Mouse (Mus musculus) gastrocnemius, postnatal 10 days (tissue): ENCODE measurements around the gene Brox. TPM values are rescaled to one million over a fixed set of nuclear protein-coding genes. Genes with fewer than 3 reads are reported as not detected.
"Not testable (repeated sequence)": the region's sequence is repeated elsewhere in the genome, so short reads cannot be mapped to it uniquely, and the experiment has no call there.

Experiments
- DNase-seq: peaks from one replicate; pipeline ENCODE4 v3.0.0; 2021; ENCODE audit warnings: mixed read lengths
- long read RNA-seq, 2 experiments: library from polyadenylated mRNA; stranded (forward); transcript quantifications; one replicate each; pipeline ENCODE4 v2.0.0; 2021
- total RNA-seq, 2 experiments: library from RNA; stranded (reverse); gene quantifications; 2 replicates each; pipeline ENCODE4 v1.2.3; 2021

The Brox gene
- total RNA-seq = 10 to 100 TPM; 27.0 to 31.5 TPM
- long read RNA-seq, experiment 1, transcript Brox-201 (14 exons, 3,430 nt) = major isoform, 48 of 59 reads
- long read RNA-seq, experiment 1, transcript Brox-202 (14 exons, 3,413 nt) = minor isoform, 7 of 59 reads
- long read RNA-seq, experiment 1, partial matches to known transcripts = 0 of 59 reads
- long read RNA-seq, experiment 1, other reads (novel, unspliced or antisense) = 4 of 59 reads
- long read RNA-seq, experiment 2, transcript Brox-201 (14 exons, 3,430 nt) = major isoform, 30 of 38 reads
- long read RNA-seq, experiment 2, partial matches to known transcripts = 1 of 38 reads
- long read RNA-seq, experiment 2, other reads (novel, unspliced or antisense) = 4 of 38 reads

DNA sequence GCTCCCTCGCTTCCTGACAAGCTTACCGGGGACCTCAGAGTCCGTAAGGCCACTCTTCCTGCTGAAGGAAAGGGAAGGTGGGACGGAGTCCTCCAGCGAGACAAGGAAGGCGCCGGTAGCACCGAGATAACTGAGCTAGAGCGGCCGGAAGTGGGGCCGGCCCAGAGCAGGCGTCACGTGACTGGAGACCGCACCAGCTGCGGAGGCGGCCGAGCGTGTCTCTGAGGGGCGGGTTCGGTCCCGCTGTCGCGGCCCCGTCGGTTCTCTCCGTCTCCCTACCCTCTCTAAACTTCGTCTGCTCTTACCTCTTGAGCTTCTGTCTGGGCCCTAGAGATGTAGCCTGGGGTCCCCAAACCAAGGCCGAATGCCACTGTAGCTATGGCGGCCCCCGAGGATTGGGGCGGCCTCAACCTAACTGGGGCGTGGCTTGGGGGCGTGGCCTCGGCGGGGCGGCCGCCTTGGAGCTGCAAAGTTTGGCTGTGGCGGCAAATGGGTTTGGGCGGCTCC lies at the start of gene Brox:
Gene Brox (minus strand): TSS at position 393 of the 507 bp plus-strand sequence.
- peak; percentile 98 for DNase-seq

DNA sequence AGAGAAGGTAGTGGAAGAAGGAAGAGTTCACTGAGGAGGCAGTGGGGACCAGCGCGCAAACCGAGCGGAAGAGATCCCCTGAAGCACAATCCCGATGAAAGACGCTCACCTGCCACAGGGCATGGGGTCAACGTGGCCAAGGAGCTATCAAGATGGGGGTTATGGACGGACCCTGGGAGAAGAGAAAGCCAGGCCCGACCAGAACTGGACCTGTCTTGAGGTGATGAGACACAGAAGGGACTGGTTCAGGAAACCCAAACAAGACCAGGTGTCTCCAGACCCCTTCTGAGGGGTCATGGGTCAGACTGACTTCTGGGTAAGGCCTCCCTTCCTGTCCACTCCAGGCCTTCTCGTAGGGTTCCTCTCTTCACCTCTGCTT lies 48.7 kb upstream of the Brox start:
- DNase-seq = no peak

DNA sequence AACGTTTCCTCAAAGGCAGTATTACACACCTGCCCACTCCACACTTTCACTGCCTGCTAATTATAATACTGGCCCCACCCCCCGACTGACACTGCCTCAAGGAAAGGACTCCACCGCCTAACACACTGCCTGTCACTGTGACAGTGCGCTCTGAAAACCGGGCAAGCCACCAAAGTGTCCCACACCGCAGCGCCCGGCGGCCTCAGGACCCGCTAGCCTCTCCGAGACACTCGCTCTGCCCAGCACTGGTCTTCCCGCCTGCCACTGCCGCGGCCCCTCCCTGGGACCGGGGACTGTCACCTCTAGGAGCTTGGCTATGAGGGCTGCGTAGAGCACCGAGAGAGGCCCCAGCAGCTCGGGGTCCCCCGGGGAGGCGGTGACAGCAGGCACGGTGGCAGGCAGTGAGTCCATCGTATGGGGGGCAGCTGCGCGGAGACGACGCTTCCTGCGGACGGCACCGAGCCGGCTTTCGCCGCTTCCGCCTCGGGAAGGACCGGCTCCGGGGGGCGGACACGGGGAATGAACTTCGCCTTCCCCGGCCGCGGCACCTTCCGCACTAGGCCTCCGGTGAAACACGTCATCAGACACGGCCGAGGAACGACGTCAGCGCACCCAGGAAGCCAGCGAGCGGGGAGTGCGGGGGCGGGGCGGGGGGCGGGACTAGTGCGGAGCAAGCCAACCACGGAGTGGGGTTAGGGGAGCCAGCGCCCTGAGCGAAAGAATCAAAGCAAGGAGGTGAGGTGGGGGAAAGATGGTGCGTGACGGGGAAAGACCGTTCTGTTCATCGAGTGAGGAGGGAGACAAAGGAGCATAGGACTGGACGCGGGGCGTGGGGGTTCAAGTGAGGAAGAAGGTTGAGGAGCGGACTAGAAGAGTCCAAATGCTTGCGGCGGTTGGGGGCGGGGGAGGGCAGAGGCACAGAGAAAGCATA lies 48.1 kb upstream of the Brox start:
- peak; percentile 85 for DNase-seq

DNA sequence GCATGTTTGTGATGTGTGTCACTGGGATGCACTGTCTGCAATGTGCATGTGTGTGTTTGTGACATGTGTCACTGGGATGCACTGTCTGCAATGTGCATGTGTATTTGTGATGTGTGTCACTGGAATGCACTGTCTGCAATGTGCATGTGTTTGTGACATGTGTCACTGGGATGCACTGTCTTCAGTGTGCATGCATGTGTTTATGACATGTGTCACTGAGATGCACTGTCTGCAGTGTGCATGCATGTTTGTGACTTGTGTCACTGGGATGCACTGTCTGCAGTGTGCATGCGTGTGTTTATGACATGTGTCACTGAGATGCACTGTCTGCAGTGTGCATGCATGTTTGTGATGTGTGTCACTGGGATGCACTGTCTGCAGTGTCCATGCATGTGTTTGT lies 45.8 kb upstream of the Brox start:
- not testable (repeated sequence) for DNase-seq

DNA sequence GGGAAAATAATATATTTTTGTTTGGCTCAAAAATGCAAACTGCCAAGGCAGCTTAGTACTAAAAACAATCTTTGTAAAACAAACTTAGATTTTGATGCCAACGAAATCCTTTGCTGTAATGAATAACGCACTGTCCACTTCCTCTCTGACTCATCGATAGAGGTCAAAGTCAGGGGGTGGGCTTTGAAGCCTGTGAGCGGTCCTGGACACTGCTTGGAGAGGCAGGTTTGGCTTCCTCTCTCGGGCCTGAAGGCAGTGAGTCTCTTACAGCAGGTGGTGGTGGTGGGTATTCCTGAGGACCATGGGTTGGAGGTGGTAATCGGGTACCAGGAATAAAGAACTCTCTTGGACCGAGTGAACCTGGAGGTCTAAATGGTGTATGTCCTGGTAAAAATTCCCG lies 30.1 kb upstream of the Brox start:
- no peak for DNase-seq

DNA sequence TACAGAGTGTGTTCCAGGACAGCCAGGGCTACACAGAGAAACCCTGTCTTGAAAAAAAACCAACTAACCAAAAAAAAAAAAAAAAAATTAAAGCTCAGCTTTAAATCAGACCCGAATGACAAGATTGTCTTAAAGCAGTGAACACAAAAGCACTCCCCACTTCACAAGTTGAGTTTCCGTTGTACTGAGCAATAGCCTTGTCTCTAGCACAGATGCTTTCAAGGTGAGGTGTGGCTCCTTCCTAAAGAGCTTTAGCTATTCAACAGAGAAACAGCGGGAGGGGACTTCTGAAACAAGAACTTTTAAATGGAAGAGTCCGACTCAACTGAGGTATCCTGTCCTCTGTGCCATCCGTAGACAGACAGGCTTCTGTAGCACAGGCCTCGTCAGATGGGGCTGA lies 27.4 kb upstream of the Brox start:
- no peak for DNase-seq

DNA sequence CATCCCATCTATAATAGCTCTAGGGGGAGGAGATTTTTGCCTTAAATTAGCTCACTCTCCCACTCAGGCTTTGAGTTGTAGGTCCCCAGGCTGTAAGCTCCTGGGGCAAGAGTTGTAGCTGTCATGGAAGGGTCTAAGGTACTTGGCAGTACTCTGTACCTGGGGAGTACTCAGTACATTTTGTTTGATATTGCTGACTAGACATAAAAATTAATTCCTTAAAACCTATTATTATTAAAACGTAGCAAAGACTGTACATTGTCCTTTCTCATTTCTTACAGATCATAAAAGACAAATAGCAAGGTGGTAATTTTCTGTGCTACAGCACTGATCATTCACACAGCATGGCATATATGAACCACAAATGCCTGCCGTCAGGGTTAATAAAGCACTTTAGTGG lies 26.9 kb upstream of the Brox start:
- DNase-seq = no peak

DNA sequence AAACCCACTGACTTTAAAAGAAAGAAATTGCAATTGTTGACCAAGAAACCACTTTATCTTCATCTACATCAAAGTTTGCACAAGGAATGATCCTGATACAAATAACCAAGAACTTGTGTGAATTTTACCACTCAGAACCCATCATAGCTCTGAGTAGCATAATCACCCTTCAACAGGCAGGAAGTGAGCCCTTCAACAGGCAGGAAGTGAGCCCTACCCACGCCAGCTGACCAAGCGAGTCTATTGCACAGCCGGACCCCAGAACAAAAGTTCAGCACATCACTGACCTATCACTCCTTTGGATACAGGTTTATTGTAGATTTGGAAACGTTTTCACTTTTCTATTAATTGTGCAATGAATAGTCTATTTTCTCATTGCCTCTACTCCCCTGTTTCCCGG lies 25.4 kb upstream of the Brox start:
- DNase-seq = not testable (repeated sequence)

DNA sequence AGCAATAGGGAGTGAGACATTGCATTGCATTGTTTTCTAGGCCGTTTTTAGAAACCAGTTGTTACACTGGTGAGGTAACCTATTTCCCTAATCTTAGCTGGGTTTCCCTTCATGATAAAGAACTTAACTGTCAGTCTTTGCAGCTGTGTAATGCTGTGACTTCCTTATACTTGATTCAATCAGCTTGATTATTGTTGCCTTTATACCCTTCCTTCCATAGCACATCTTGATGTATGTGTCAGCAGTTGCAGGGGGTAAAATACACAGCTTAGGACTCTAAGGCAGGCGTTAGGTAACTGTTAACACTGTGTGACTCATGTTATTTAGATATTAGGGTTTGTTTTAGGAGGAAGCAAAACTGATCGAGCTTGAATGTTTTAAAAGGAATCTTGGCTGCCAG lies 23.6 kb upstream of the Brox start:
- DNase-seq = no peak

DNA sequence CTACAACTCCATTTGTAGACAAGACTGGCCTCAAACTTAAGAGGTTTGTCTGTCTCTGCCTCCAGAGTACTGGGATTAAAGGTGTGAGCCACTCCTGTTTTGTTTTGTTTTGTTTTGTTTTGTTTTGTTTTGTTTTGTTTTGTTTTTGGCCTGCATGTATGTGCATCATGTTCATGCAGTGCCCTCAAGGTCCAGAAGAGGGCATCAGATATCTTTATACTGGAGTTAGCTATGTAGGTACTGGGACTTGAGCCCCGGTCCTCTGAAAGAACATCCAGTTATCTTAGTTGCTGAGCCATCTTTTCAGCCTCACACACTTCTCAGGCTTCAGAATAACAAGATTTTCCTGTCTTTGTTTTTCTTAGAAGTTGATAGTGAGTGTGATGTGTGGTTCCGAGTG lies 18.7 kb upstream of the Brox start:
- no peak for DNase-seq

DNA sequence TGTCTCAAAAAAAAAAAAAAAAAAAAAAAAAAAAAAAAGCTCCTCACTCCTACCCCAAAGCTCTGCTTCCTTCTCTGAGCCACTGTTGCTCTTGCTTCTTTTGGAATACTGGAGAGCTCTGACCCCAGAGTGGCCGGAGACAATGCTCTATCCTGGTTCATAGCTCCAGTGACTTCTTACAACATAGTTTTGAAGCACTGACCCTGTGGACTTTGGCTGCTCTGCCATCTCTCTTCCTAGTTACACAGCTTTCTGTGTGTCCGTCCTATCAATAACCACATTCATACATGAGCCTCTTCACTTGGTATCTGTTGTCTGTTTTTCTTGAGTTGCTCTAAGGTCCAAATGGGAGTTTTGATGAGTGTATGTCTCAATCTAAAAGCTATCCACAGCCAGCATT lies 15.0 kb upstream of the Brox start:
- no peak for DNase-seq

DNA sequence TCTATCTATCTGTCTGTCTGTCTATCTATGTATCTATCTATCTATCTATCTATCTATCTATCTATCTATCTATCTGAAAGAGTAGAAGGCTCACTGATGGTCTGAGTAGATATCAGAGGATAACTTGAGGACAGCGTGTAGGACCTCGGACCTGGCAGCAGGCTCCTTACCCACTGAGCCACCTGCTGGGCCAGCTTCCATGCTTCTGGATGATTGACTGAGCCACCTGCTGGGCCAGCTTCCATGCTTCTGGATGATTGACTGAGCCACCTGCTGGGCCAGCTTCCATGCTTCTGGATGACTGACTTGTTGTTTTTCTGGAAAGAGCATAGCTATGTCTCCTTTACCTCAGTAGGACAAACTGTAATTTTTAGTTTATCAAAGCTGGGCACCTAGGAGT lies 12.5 kb upstream of the Brox start:
- peak; percentile 25 for DNase-seq

DNA sequence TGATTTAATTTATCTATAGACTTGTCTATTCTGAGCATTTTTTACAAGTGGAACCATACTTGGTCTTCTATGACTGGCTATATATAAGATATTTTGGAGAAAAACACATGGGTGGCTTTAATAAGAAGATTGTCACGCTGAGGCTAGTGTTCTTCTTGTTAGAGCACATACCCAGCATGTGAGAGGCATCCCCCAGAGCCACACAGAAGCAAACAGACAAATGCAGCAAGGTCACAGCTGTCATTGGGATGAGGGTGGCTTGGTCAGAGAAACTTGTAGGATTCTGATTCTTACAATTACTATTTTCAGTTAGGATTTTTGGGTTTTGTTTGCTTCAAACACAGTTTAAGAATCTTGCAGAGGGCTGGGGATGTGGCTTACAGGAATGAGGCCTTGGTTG lies 11.4 kb upstream of the Brox start:
- DNase-seq = no peak

DNA sequence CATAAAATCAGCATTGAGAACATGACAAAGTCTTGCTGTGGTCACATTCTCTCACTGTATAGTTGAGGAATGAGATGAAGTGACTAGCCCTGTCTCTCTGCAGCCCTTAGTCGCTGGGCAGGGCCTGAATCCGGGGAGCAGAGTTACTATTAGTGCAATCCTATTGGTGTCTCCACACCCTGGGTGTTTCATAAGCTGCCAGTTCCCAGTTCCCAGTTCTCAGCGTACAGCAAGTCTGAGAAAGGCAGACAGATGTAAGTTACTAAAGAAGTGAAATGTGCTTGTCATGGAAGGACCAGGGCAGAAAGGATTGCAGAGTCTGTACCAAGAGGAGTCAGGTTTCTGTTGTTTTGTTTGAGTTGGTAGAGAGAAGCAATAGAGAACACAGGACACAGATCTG lies 10.5 kb upstream of the Brox start:
- no peak for DNase-seq

DNA sequence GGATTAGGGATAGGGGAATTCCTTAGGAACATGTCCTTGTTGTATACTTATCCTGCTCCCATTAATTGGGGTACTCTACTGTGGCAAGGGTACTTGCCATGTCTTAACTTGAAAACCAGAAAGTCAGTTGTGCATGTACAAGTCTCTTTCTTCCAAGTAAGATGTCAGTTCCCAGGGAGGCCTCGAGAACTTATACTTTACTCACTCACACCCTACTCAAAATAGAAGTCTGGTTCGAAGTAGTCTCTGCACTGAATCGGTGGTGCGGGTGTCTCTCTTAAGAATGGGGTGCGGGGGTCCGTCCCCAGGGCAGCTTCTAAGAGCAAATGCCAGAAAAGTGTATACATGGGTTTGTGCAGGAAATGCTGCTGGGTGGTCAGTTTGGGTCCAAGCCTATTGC lies 2.1 kb upstream of the Brox start:
- DNase-seq = peak; percentile 95

DNA sequence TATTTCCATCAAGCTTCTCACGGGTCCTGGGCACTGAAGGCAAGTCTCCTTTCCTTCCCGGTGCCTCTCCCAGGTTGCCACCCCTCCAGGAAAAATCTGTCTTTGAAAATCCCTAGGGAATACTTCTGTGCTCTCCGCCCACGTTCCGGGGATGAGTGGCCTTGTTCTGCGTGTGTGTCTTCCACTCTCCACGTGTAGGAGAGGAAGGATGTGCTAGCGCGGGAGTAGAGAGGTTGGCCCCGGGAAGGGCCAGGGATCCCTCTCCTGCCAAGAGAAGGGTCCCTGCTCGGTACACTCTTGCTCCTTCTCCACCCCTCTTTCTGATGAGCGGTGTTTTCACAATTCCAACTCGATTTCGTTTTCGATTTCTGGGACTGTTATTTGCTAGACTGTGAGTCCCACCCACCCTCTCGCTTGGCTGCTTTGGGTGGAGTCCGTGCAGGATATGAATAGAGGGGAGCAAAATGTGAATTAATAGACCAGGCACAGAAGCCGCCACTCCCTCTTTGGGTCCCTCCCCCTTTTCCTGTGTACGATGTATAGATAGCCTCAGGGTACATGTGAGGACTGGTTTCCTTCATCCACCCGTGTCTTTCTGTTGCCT lies 919 bp upstream of the Brox start:
- DNase-seq = peak; percentile 28

DNA sequence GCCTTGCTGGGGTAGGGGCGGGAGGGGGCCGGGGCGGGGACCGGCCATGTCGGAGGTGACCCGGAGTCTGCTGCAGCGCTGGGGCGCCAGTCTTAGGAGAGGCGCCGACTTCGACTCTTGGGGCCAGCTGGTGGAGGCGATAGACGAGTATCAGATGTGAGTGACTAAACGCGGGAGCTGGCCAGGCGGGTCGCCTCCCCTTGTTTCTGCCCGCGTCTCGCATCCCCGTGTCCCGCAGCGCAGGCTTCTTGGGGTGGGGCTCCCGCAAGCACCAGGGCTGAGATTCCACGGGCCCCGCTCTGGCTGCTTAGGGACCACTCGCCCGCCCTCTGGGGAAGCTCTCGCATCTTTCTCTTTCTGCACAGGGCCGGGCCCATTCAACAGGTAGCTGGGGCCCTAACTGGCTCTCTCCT lies 410 bp upstream of the Brox start:
- peak; percentile 39 for DNase-seq

DNA sequence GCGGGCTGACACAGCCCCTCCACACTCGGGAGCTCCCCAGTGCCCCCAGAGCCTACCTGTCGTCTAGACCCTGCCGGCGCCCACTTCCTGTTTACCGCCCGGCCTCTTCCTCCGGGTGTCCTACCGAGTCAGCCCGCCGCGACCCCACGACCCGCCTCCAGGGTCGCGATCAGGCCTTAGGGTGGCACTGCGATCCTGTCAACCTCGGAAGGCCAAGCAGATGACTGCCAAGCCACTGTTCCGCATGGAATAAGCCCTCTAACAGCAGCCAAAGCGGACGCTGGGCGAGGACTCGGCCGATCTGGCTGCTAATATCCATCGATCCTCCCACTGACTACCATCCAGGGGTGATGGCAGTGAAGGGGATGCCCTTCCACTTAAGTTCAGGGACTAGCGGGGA lies 604 bp downstream of the Brox start, which contains the start of gene Aida:
Gene Aida (plus strand): TSS at position 126 of the 400 bp plus-strand sequence.
- DNase-seq = peak; percentile 38

DNA sequence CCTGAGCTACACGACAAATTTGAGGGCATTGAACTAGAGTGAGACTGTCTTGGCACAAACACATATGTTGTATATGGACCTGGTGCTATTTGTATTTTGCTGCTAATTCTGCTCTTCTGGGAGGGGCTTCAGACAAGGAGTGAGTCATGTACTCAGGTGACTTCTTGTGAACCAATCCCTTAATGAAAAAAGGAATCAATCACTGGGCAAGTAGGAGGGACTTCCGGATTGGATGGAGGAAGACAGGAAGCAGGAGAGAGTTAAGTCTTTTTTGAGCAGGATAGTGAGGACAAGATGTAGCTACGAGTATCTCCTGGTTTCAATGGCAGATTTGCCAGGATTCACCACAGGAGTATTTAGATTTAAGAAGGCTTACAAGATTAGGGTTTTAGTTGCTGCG lies 7.5 kb downstream of the Brox start:
- no peak for DNase-seq

DNA sequence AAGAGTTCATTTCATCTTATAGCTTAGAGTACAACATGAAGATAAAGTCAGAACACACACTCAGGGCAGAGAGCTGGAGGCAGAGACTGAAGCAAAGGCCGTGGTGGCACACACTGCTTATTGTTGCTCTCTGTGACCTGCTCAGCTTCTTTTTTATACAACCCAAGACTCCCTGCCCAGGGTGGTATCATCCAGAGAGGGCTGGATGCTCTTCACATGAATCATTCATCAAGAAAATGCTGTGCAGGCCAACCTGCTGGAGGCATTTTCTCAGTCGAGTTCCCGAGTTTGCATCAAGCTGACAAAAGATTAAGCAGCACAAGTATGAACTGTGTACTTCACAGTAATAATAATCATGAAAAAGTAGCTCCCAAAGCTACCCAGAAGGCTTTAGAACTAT lies 8.7 kb downstream of the Brox start:
- DNase-seq = no peak

DNA sequence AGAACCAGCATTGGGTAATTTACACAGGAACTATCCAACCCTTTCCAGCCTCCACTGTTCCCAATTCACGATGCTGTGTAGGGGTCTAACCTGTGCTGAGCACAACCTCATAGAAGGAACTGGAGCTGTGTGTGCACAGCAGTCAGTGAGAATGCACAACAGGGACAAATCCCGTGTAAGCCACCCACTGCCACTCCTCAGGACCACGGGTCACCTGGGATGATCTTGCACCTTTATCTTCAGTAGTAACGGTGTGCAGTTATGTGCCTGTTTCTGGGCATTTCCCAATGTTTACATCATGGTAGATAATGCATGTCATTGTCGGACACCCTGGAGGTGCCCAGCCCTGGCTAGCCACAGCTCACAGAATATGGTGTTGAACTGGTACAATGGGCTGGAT lies 21.3 kb downstream of the Brox start:
- no peak for DNase-seq

DNA sequence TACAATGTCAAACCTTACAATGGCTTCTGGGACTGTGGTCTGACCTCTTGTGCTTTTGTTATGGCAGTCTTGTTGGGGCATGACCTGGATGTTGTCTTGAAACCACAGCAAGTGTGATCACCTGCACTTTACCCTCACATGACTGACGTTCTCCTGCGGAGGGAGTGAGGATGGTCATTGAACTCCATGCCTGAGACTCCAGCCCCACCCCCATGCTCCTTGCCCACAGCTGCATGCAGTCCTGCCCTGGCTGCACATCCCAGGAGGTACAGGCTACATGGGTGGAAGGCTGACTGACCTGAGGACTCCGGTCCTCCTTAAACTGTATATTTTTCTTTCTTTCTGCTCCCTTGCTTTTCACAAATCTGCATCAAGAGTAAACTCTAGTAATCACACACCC lies 22.7 kb downstream of the Brox start:
- DNase-seq = no peak
